In the genomic region with DNA sequence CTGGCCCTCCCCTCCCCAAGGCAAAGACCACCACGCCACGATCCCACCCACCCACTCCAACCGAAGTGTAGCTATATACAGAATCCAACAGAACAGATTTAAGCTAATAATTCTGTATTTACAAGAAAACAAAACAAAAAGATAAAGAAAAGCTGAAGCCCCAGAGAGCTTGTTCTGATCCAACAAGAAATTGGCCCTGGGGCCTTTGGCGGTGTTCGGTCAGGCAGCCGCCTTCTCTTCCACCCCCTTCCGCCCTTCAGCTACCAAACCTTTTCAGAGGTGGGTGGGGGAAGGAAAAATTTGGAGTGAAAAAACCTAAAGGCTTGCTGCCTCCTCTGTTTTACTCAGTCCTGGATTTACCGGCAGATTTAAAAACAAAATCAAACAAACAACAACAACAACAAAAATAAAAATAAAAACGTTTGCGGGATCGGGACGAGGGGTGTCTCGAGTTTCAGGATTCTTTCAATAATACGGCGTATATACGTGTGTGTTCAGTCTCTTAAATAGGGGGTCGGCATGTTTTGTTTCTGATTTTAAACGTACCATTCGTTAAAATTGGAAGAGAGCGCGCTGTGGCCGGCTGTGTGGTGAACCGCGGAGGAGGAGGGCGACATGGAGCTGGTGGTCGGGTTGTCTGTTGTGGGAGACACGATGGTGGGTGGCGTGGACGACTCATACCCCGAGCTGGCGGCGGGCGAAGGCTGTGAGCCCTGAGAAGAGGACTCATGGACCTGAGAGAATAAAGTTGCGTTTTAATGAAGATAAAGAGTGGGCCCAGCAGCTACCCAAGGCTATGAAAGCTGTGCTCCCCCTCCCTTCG, we compare ENCODE assay signal across 8 mouse cellular contexts. TPM values are rescaled to one million over a fixed set of nuclear protein-coding genes. Genes with fewer than 3 reads are reported as not detected.
A peak's percentile ranks its signal among the peaks of the same experiment; 100 is the strongest.
DNase-seq lines count a peak whose midpoint lies in the region; ATAC-seq and TF ChIP-seq lines count a peak whose summit lies in the region.

No protein-coding gene starts in this region.

- no peaks in the 10 kb centered on the region for H3K9me3 ChIP-seq in ES-E14 (ENCODE audit: control insufficient read depth, insufficient read depth, low read depth, low read length)
- no peaks in the 10 kb centered on the region for H3K9me3 ChIP-seq in forebrain, embryonic 13.5 days (replicated peaks)
- no peaks in the 10 kb centered on the region for H3K9me3 ChIP-seq in liver, postnatal 0 days (ENCODE audit: low read length)

- no peak for ATAC-seq in cerebellum, adult (ENCODE audit: insufficient number of reproducible peaks, low FRiP score, low TSS enrichment)
- peak; percentile 4 for ATAC-seq in forebrain, embryonic 13.5 days
- ATAC-seq in liver, postnatal 0 days, result no peak

- H3K4me1 ChIP-seq in ES-E14 (ENCODE audit: control insufficient read depth in 2 of 2, insufficient read depth in 2 of 2, low read length in 2 of 2, poor library complexity in 1 of 2), result peaks cover 0 to 3% of the 10 kb centered on the region in 2 experiments; a peak in 1 of 4 replicates
- H3K4me1 ChIP-seq in forebrain, embryonic 13.5 days, result peaks cover 12% of the 10 kb centered on the region
- peaks cover 8% of the 10 kb centered on the region; the same call in 1 of the 2 replicates for H3K4me1 ChIP-seq in liver, postnatal 0 days (ENCODE audit: insufficient read depth)

- TF ChIP-seq CTCF in liver, postnatal 0 days (IDR thresholded peaks at IDR 0.05; ENCODE audit: low read depth), result no peak

- in situ Hi-C loops in ES-E14 (cut with MboI; ENCODE audit: low sequenced_read_pairs in 2 of 2, unreplicated experiment in 2 of 2), result loop anchor here (10.0 to 25.0 kb wide), 2 partner anchors 1449 to 1456 kb away; a partner anchor contains a TSS

- DNase-seq in cerebellum, adult 11-12 months, result peak; percentile 42
- no peak for DNase-seq in ES-E14 (ENCODE audit: low read depth, low spot score)
- DNase-seq in liver, postnatal 0 days, result no peak
- DNase-seq in right cerebral cortex, adult 18-20 months, result no peak
- DNase-seq in frontal cortex, postnatal 14 days (ENCODE audit: low spot score in 2 of 2), result no peak
- DNase-seq in ovary, adult 18-20 months (ENCODE audit: low spot score), result no peak

- H3K4me3 ChIP-seq in ES-E14 (ENCODE audit: insufficient read depth in 1 of 2, low read depth in 1 of 2, low read length in 2 of 2, poor library complexity in 1 of 2, severe bottlenecking in 1 of 2), result peak overlapping the region; percentile 22 to 41; a peak in 3 of 4 replicates
- H3K4me3 ChIP-seq in forebrain, embryonic 13.5 days, result peak overlapping the region; percentile 71
- H3K4me3 ChIP-seq in liver, postnatal 0 days (ENCODE audit: low read depth, low read length), result peak overlapping the region; percentile 39

- no peaks in the 10 kb centered on the region for H3K36me3 ChIP-seq in ES-E14 (ENCODE audit: control insufficient read depth, insufficient read depth, low read length, poor library complexity, severe bottlenecking)
- peaks cover 9% of the 10 kb centered on the region for H3K36me3 ChIP-seq in forebrain, embryonic 13.5 days (ENCODE audit: poor library complexity, severe bottlenecking)
- no peaks in the 10 kb centered on the region for H3K36me3 ChIP-seq in liver, postnatal 0 days (replicated peaks; ENCODE audit: insufficient read depth, low read length)

- peaks cover 63% of the 10 kb centered on the region for H3K27me3 ChIP-seq in forebrain, embryonic 13.5 days
- peaks cover 78% of the 10 kb centered on the region for H3K27me3 ChIP-seq in liver, postnatal 0 days (ENCODE audit: insufficient read depth, low read length)

- H3K9ac ChIP-seq in ES-E14 (ENCODE audit: insufficient read depth, low read depth, low read length, poor library complexity, severe bottlenecking), result no peak overlapping the region
- peak overlapping the region; percentile 95 for H3K9ac ChIP-seq in forebrain, embryonic 13.5 days
- H3K9ac ChIP-seq in liver, postnatal 0 days (replicated peaks), result no peak overlapping the region

- H3K4me2 ChIP-seq in forebrain, embryonic 13.5 days, result peak overlapping the region; percentile 63
- H3K4me2 ChIP-seq in liver, postnatal 0 days (ENCODE audit: low read depth, low read length), result peak overlapping the region; percentile 63; the same call in 1 of the 2 replicates

- under 1% methylated on average over 35 of the region's 35 CpGs for WGBS in forebrain, embryonic 13.5 days
- 1% methylated on average over 35 of the region's 35 CpGs for WGBS in liver, postnatal 0 days (ENCODE audit: insufficient replicate concordance)

- H3K27ac ChIP-seq in ES-E14 (ENCODE audit: insufficient read depth, low read depth, low read length, poor library complexity, severe bottlenecking), result no peak overlapping the region
- peak overlapping the region; percentile 93 for H3K27ac ChIP-seq in forebrain, embryonic 13.5 days
- H3K27ac ChIP-seq in liver, postnatal 0 days (ENCODE audit: low read depth), result no peak overlapping the region

- no peak for TF ChIP-seq EP300 in liver, postnatal 0 days (IDR thresholded peaks at IDR 0.05; ENCODE audit: low read depth)

TF ChIP-seq in ES-E14, 5 proteins besides CTCF, POLR2A, EP300 and RAD21:
- no peak for TF ChIP-seq CHD2 (IDR thresholded peaks at IDR 0.05; ENCODE audit: low read depth, low read length)
- no peak for TF ChIP-seq MAFK (IDR thresholded peaks at IDR 0.05; ENCODE audit: insufficient read depth, low read depth, low read length)
TF ChIP-seq in ES-E14: peak in this region for 0.

RNA-seq across cellular contexts. Expression of a gene that starts 1.0 kb away (rescaled TPM):
- total RNA-seq in ES-E14 (2012; rRNA removed), result not detected in 2 replicates
- polyA plus RNA-seq in forebrain, embryonic 13.5 days (2015; fragmentation: Nextera tagmentation; extraction: Ambion mirVana), result 48.4 and 62.0 TPM in 2 replicates
- polyA plus RNA-seq in liver, postnatal 0 days (2015; fragmentation: Nextera tagmentation; extraction: Ambion mirVana), result not detected in 2 replicates

RNA-seq across cellular contexts. Expression of a gene that starts 4.4 kb away (rescaled TPM):
- total RNA-seq in ES-E14 (2012; rRNA removed), result 0.32 and 0.36 TPM in 2 replicates
- 10.8 and 15.1 TPM in 2 replicates for polyA plus RNA-seq in forebrain, embryonic 13.5 days (2015; fragmentation: Nextera tagmentation; extraction: Ambion mirVana)
- not detected in 2 replicates for polyA plus RNA-seq in liver, postnatal 0 days (2015; fragmentation: Nextera tagmentation; extraction: Ambion mirVana)

Comparison
In these comparisons a context has a peak if more than half of its experiments do, and no peak if none do; other contexts are left out.
1. RNA of a gene that starts 1.0 kb away (polyA plus RNA-seq): 48.4 to 62.0 TPM in forebrain, embryonic 13.5 days; not detected in liver, postnatal 0 days; every median in the first group is over 10 times any median in the second.
2. RNA of a gene that starts 4.4 kb away (polyA plus RNA-seq): 10.8 to 15.1 TPM in forebrain, embryonic 13.5 days; not detected in liver, postnatal 0 days; every median in the first group is over 10 times any median in the second.
3. Peak in every context shown above with its lines, with median percentiles within 50 percentile points of each other: H3K4me3 ChIP-seq.